Comparison of ENCODE assay signal across 11 mouse cellular contexts in the genomic region with DNA sequence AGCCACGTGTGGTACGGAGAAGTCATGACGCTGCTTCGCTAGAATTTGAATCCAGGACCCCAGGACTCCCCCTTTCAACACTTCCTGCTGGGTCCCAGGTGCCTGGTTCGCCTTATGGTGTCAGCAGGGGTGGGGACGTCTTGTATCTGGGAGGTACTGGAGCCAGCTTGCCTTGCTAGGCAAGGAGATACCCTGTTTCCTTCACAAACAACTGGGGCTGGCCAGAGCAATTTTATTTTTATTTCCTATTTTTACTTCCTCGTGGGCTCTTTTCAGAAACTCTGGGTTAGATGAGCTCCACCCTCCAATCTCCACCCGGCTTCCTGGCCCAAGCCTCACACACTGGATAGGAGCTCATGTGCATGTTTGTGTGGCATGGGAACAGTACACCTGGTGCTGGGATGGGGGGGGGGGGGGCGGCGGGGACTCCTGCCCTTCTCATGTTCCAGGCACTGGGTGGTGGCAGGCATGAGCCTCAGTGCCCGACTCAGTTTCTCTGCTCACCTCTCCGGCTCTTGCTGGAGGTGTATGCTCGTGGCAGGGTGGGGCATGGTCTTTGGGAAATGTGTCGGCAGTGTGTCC. TPM values are rescaled to one million over a fixed set of nuclear protein-coding genes. Genes with fewer than 3 reads are reported as not detected.
A peak's percentile ranks its signal among the peaks of the same experiment; 100 is the strongest.
DNase-seq lines count a peak whose midpoint lies in the region; ATAC-seq lines count a peak whose summit lies in the region.
"Had no signal": no experiment of that assay in that cellular context is flagged by ENCODE, and none has a peak within 500 bp of the region (broad histone marks: within the 10 kb centered on the region; RNA-seq: fewer than 3 reads in every experiment).

No protein-coding gene starts in this region.

- 76% methylated on average over 14 of the region's 14 CpGs for WGBS in kidney, embryonic 14.5 days
- WGBS in embryonic facial prominence, embryonic 15.5 days, result 57% methylated on average over 14 of the region's 14 CpGs
- WGBS in liver, embryonic 16.5 days (ENCODE audit: insufficient replicate concordance), result 53% methylated on average over 14 of the region's 14 CpGs

- H3K4me2 ChIP-seq in kidney, embryonic 14.5 days (replicated peaks; ENCODE audit: low read depth, low read length), result no peak overlapping the region
- no peak overlapping the region for H3K4me2 ChIP-seq in embryonic facial prominence, embryonic 15.5 days (replicated peaks)
- H3K4me2 ChIP-seq in liver, embryonic 16.5 days (ENCODE audit: low read depth, low read length), result no peak overlapping the region

- no peaks in the 10 kb centered on the region for H3K36me3 ChIP-seq in kidney, embryonic 14.5 days (ENCODE audit: control insufficient read depth, insufficient read depth, low read length)
- H3K36me3 ChIP-seq in embryonic facial prominence, embryonic 15.5 days, result no peaks in the 10 kb centered on the region
- no peaks in the 10 kb centered on the region for H3K36me3 ChIP-seq in liver, embryonic 16.5 days (ENCODE audit: control insufficient read depth, insufficient read depth)

- no peak for ATAC-seq in kidney, embryonic 14.5 days (ENCODE audit: low FRiP score, low TSS enrichment)
- ATAC-seq in embryonic facial prominence, embryonic 15.5 days (ENCODE audit: insufficient number of reproducible peaks, low FRiP score, low TSS enrichment, low read depth), result no peak
- no peak for ATAC-seq in liver, embryonic 16.5 days (ENCODE audit: low read depth)
- ATAC-seq in megakaryocyte-erythroid progenitor cell, adult 5-6 weeks (replicated peaks; ENCODE audit: low FRiP score, low TSS enrichment, poor library complexity, severe bottlenecking), result no peak

- H3K27me3 ChIP-seq in kidney, embryonic 14.5 days (ENCODE audit: control insufficient read depth, insufficient read depth, low read length), result no peaks in the 10 kb centered on the region
- no peaks in the 10 kb centered on the region for H3K27me3 ChIP-seq in embryonic facial prominence, embryonic 15.5 days
- no peaks in the 10 kb centered on the region for H3K27me3 ChIP-seq in liver, embryonic 16.5 days (ENCODE audit: control insufficient read depth, insufficient read depth, low read depth, low read length)

- no peak for DNase-seq in kidney, postnatal 25 days
- DNase-seq in layer of hippocampus, adult 9-10 months (ENCODE audit: low spot score), result no peak
- DNase-seq: cerebellum, adult 18-20 months; layer of hippocampus, postnatal 36 days; spleen, adult 18-20 months had no signal

- H3K9me3 ChIP-seq in kidney, embryonic 14.5 days (ENCODE audit: control insufficient read depth, low read length), result no peaks in the 10 kb centered on the region
- H3K9me3 ChIP-seq in embryonic facial prominence, embryonic 15.5 days (replicated peaks), result no peaks in the 10 kb centered on the region
- H3K9me3 ChIP-seq in liver, embryonic 16.5 days (replicated peaks; ENCODE audit: control insufficient read depth, low read length), result no peaks in the 10 kb centered on the region

- peaks cover 44% of the 10 kb centered on the region for H3K4me1 ChIP-seq in kidney, embryonic 14.5 days (ENCODE audit: control insufficient read depth, insufficient read depth, low read length)
- peaks cover 82% of the 10 kb centered on the region for H3K4me1 ChIP-seq in brown adipose tissue, adult 24 weeks (ENCODE audit: control insufficient read depth, insufficient read depth, insufficient read length, low read length)
- H3K4me1 ChIP-seq in embryonic facial prominence, embryonic 15.5 days, result peaks cover 78% of the 10 kb centered on the region
- peaks cover 38% of the 10 kb centered on the region for H3K4me1 ChIP-seq in liver, embryonic 16.5 days (ENCODE audit: control insufficient read depth, low read depth, low read length)

- no peak overlapping the region for H3K4me3 ChIP-seq in kidney, embryonic 14.5 days (ENCODE audit: low read length)
- H3K4me3 ChIP-seq in brown adipose tissue, adult 24 weeks (ENCODE audit: insufficient read depth, low read depth, low read length), result peak overlapping the region; percentile 29
- H3K4me3 ChIP-seq in embryonic facial prominence, embryonic 15.5 days (replicated peaks), result no peak overlapping the region
- H3K4me3 ChIP-seq in liver, embryonic 16.5 days (ENCODE audit: low read depth, low read length), result no peak overlapping the region
- H3K4me3 ChIP-seq: erythroblast, embryonic 14.5 days had no signal

- no peak overlapping the region for H3K9ac ChIP-seq in kidney, embryonic 14.5 days (ENCODE audit: low read depth, low read length)
- H3K9ac ChIP-seq in embryonic facial prominence, embryonic 15.5 days, result no peak overlapping the region
- H3K9ac ChIP-seq in liver, embryonic 16.5 days (ENCODE audit: low read depth, low read length), result no peak overlapping the region

- H3K27ac ChIP-seq in kidney, embryonic 14.5 days (ENCODE audit: low read depth, low read length), result peak overlapping the region; percentile 67
- peak overlapping the region; percentile 79 for H3K27ac ChIP-seq in brown adipose tissue, adult 24 weeks (replicated peaks; ENCODE audit: low read depth, low read length)
- peak overlapping the region; percentile 55 for H3K27ac ChIP-seq in embryonic facial prominence, embryonic 15.5 days (replicated peaks)
- H3K27ac ChIP-seq in liver, embryonic 16.5 days (ENCODE audit: low read length), result peak overlapping the region; percentile 35

RNA-seq across cellular contexts. Expression of a gene that starts 15.0 kb away (rescaled TPM):
- 5.9 and 6.2 TPM in 2 replicates for polyA plus RNA-seq in kidney, embryonic 14.5 days (2014; fragmentation: Nextera tagmentation; extraction: Ambion mirVana)
- 23.1 and 24.1 TPM in 2 replicates for polyA plus RNA-seq in brown adipose tissue, adult 24 weeks (2012; ENCODE audit: insufficient read depth, insufficient read length, missing spikeins)
- polyA plus RNA-seq in embryonic facial prominence, embryonic 15.5 days (2015; fragmentation: Nextera tagmentation; extraction: Ambion mirVana), result 18.7 and 22.4 TPM in 2 replicates
- 4.9 and 5.5 TPM in 2 replicates for polyA plus RNA-seq in liver, embryonic 16.5 days (2015; fragmentation: Nextera tagmentation; extraction: Ambion mirVana)
- total RNA-seq in megakaryocyte-erythroid progenitor cell, adult 5-6 weeks (2014; fragmentation: Nextera tagmentation), result 4.6 and 7.0 TPM in 2 replicates
- total RNA-seq in megakaryocyte-erythroid progenitor cell, adult 5-6 weeks (2017), result 2.8 and 8.0 TPM in 2 replicates
